Mouse (Mus musculus) bone marrow, adult 2 months (tissue): Measurements from ENCODE around the gene Gm614. TPM values are rescaled to one million over a fixed set of nuclear protein-coding genes. Genes with fewer than 3 reads are reported as not detected.
A peak's percentile ranks its signal among the peaks of the same experiment; 100 is the strongest.

Experiments
- H3K27ac ChIP-seq: fragments of 200-500 bp; 2 replicates; pipeline ENCODE4 v1.5.1; 2012; ENCODE audit warnings: low read depth, mild to moderate bottlenecking, control low read depth, inconsistent platforms, low read length; ENCODE audit not compliant: control insufficient read depth, poor library complexity, insufficient read depth
- H3K4me1 ChIP-seq: fragments of 200-500 bp; 2 replicates; pipeline ENCODE4 v1.6.1; 2011; ENCODE audit warnings: low read length; ENCODE audit not compliant: control insufficient read depth, insufficient read depth
- H3K4me3 ChIP-seq: fragments of 200-500 bp; replicated peaks from 2 replicates; pipeline ENCODE3; 2011; ENCODE audit warnings: mild to moderate bottlenecking, low read depth, low read length, control low read depth; ENCODE audit not compliant: control insufficient read depth
- CTCF ChIP-seq: fragments of 200-500 bp; IDR thresholded peaks from 2 replicates; pipeline ENCODE4 v1.5.1; 2011; ENCODE audit warnings: low read length, control low read depth; ENCODE audit not compliant: control insufficient read depth, insufficient read depth
- POLR2A ChIP-seq: fragments of 200-500 bp; IDR thresholded peaks from 2 replicates; pipeline ENCODE4 v1.6.1; 2011; ENCODE audit warnings: low read depth, mild to moderate bottlenecking, control low read depth, low read length, borderline replicate concordance; ENCODE audit not compliant: control insufficient read depth
- WGBS: fragments of 180-500 bp; shearing (Covaris S2); methylation state at CpG from one replicate; pipeline ENCODE4 v1.1.7; 2018; 5-methylcytosine and 5-hydroxymethylcytosine counted together
- polyA plus RNA-seq: library from polyadenylated mRNA; stranded (reverse); fragments of >200 nt; gene quantifications from 2 replicates; pipeline ENCODE4 v1.2.4, GENCODE M21; 2011; ENCODE audit warnings: low replicate concordance; ENCODE audit not compliant: missing spikeins, insufficient read depth, insufficient read length

Gene Gm614
- polyA plus RNA-seq, 1 experiment, result not detected

DNA sequence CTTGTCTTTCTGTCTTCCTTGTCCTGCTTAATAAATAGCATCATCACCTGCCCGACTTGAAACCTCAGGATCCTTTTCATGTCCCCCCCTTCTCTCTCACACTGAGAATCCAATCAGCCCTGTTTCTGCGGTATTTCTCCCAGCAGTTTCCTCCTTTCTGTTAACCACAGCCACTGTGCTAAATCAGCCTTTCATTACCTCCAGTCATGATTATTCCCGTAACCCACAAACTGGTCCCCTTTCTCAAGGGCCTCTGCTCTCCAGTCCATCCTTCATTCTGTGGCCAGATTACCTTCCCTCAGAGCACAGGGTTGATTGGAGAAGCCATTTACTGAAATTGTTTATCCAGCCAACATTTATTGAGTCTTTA, 4.9 kb upstream of the Gm614 start, which contains the start of gene Gm20489:
Gene Gm20489 (minus strand): TSS at position 269 of the 370 bp plus-strand sequence.
- TF ChIP-seq POLR2A (no peak), CTCF (no peak)
- Histone ChIP-seq H3K27ac (peak within 1 kb of the TSS; percentile 72), H3K4me1 (no peaks in the 10 kb centered on the region; the same call in 1 of the 2 replicates), H3K4me3 (peak within 1 kb of the TSS; percentile 73)
- WGBS, result 15% methylated on average over 3 of the region's 3 CpGs

DNA sequence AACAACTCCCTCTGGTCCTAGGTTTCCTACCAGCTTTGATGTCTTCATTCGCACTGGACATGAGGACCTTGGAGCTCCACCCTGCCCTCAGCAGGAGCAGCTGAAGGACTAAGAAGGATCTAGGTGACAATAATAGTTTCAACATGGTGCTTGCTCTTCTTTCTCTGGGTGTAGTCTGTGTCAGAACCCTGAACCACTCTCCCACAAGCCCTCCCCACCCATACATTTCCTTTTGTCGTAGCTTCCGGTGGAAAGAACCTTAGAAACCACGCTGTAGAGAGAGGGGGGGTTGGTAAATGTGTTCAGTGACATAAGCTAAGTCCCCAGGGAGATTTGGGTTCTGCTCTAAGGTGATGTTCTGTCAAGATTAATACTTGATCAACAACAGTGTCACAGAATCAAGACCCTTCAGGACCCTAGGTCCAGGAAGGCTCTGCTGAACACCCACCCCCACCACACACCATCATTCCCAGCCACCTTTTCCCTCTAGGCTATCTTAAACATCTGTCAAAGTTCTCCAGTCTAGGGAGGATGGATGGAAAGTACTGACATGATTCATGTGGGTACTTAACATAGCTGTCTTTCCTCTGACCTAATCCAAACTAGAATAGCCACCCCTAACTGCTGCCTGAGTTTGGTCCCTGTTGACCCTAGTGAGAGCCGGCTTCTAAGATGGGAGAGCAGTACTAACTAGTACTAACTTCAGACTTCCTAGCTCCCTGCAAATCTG, 4.4 kb upstream of the Gm614 start, which contains the start of gene Il2rg:
Gene Il2rg (minus strand): TSS at position 231 of the 730 bp plus-strand sequence.
- Histone ChIP-seq H3K4me1 (no peaks in the 10 kb centered on the region; the same call in 1 of the 2 replicates), H3K27ac (peak within 1 kb of the TSS; percentile 72), H3K4me3 (peak within 1 kb of the TSS; percentile 73)
- 11% methylated on average over 5 of the region's 5 CpGs for WGBS
- TF ChIP-seq CTCF, result no peak
- no peak for TF ChIP-seq POLR2A

DNA sequence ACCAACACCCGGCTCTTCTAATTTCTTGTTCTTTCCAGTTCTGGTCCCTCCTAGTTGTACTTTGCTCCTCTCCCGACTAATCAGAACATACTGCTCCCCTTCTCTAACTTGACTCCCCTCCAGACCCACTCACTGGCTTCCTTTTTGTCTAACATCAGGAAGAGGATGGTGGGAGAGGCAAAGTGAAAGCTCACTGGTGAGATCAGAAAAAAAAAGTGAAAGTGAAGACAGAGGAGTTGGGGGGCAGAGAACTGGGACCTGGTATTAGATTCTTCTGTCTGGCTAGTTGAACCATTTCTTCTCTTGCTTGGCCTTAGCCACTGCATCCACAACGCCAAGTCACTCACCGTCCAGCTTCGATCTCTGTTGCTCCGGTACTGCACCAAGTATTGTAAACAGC, 2.8 kb upstream of the Gm614 start:
- 45% methylated on average over 6 of the region's 6 CpGs for WGBS
- TF ChIP-seq POLR2A (no peak), CTCF (no peak)

DNA sequence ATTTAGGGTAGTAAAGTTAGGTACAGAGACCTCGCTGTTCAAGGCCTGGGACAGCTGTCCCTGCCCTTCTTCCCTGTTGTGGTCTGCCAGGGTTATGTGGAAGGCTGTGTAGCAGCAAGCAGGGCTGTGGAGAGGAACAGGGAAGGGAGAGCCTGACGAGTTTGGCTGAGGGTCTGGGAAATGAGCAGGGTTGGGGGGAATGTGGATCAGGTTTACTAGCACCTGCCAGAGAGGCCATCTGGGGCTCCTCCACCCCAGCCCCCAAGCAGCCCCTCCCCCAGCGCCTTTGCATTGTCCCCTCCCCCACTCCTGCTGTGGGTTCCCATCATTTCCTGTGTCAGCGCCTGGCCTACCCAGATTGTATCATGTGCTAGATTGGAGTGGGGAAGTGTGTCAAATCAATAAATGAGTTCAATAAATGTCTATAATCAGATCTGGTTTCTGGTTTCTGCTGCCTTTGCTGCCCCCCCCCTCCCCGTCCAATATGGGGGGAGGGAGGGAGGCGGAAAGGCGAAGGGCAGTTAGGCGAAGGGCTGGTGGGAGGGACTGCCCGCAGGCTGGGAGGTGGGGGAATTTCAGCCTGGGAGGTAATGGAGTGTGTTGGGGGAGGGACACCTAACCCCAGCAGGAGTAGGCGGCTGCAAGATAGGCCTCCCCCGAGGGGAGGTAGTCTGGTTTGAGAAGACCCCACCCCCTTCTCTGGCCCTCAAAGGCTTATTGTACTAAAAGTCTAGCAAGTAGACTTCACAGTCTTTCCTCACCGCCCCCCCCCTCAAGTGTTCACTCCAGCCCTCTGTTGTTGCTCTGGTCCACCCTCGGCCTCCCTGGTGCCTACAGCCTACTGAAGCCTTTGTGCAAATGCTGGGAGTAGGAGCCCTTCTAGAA, 3.1 kb downstream of the Gm614 start:
- 15% methylated on average over 13 of the region's 13 CpGs for WGBS

More for the DNA sequence above, 2.8 kb upstream of the Gm614 start:
- peak overlapping the region; percentile 55 for H3K4me3 ChIP-seq
- no peaks in the 10 kb centered on the region; the same call in 1 of the 2 replicates for H3K4me1 ChIP-seq
- no peak overlapping the region for H3K27ac ChIP-seq

DNA sequence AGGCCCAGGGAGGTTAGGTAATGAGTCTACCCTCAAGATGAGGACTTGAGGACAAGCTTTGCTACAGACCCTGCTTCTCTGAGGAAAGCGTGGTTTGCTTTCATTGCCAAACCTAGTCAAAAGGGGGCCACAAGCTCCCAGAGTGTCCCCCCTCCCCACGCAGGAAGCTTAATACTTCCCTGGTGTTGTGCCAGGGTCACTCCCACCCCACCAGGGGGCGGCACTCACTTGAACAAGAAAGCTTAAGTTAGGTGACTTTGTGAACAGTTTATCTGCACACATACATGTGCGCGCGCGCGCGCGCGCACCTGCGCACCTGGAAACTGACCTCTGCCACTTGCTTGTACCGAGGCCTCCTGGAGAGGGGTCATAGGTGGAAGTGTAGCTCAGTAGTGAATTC, 7.2 kb downstream of the Gm614 start:
- 79% methylated on average over 13 of the region's 13 CpGs for WGBS
- Histone ChIP-seq H3K27ac (no peak overlapping the region), H3K4me3 (no peak overlapping the region), H3K4me1 (no peaks in the 10 kb centered on the region; the same call in 1 of the 2 replicates)
- TF ChIP-seq POLR2A, result no peak
- TF ChIP-seq CTCF, result peak; percentile 37; the same call in 1 of the 2 replicates

More for the DNA sequence above, 3.1 kb downstream of the Gm614 start:
- TF ChIP-seq POLR2A (no peak), CTCF (no peak)
- no peak overlapping the region for H3K4me3 ChIP-seq
- H3K27ac ChIP-seq, result 0 out of 2 replicates have a peak overlapping the region, but pooled peaks have one; percentile 15
- no peaks in the 10 kb centered on the region; the same call in 1 of the 2 replicates for H3K4me1 ChIP-seq

DNA sequence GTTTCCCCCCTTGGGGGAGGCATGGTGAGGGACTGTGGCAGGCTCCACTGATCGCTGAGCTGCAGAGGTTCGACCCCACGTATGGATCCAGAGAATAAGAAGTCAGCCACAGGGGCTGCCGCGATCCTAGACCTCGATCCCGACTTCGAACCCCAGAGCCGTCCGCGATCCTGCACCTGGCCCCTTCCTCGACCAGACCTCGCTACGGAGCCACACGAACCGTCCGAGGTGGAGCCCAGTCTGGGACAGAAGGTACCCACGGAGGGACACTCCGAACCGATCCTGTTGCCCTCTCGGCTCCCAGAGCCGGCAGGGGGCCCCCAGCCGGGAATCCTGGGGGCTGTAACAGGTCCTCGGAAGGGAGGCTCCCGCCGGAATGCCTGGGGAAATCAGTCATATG, 9.1 kb downstream of the Gm614 start:
- H3K27ac ChIP-seq, result peak overlapping the region; percentile 68
- H3K4me1 ChIP-seq, result no peaks in the 10 kb centered on the region; the same call in 1 of the 2 replicates
- peak overlapping the region; percentile 88 for H3K4me3 ChIP-seq
- WGBS, result 8% methylated on average over 26 of the region's 26 CpGs
- TF ChIP-seq CTCF (no peak), POLR2A (no peak)

DNA sequence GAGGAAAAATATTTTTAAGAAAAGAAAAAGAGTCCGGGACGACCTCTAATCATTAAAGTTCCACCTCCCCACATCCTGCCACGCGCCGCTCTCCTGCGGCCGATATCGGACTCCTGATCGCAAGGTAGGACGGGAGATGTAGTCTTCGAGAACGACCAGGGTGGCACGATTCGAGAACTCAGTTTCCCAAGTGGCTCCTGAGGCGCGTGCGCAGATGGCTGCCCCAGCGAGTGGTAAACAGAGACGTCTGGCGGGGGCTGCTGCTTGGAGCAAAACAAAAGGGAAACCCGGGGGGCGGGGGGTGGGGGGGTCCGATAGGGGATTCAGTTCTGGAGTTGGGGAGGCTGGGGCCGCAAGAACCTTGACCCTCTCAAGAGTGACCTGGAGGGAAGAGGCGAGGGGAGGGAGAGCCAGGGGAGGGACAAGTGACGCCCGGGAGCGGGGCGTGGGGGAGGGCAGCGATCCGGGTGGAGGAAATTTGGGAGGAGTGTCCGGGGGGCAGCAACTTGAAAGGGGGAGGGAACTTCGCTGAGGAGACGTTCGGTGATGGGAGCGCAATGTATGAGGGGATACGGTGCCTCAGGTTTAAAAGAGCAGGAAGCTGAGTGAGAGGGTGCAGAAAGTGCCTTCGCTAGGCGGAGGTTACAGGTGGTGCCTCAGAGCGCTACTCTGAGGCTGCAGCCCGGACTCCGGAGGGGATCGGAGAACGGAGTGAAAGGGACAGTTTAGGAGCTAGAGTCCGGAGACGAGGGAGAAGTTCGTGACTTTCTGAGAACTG, 9.7 kb downstream of the Gm614 start, which contains the start of gene Foxo4:
Gene Foxo4 (plus strand): TSS at position 577 of the 778 bp plus-strand sequence.
- peak within 1 kb of the TSS; percentile 68 for H3K27ac ChIP-seq
- no peaks in the 10 kb centered on the region; the same call in 1 of the 2 replicates for H3K4me1 ChIP-seq
- 17% methylated on average over 47 of the region's 47 CpGs for WGBS
- TF ChIP-seq POLR2A, result peak; percentile 32; the same call in 1 of the 2 replicates
- TF ChIP-seq CTCF, result no peak
- H3K4me3 ChIP-seq, result peak within 1 kb of the TSS; percentile 88
